Mouse (Mus musculus): ENCODE measurements around the gene Gm20388. TPM values are rescaled to one million over a fixed set of nuclear protein-coding genes. Genes with fewer than 3 reads are reported as not detected.

The Gm20388 gene
- total and polyA plus RNA-seq, 2 experiments from 2014 or later, result 51.3 TPM; not detected in 1

GRCm38 (mm10) chr8:123683321-123683720, 3772.7 kb downstream of the Gm20388 start:
- Histone ChIP-seq H3K27ac (ENCODE audit: low read depth, low read length) (no peak overlapping the region), H3K9ac (no peak overlapping the region), H3K4me3 (ENCODE audit: low read depth, low read length) (no peak overlapping the region), H3K27me3 (ENCODE audit: insufficient read depth, low read length) (no peaks in the 10 kb centered on the region), H3K36me3 (ENCODE audit: insufficient read depth) (no peaks in the 10 kb centered on the region), H3K9me3 (ENCODE audit: low read length) (no peaks in the 10 kb centered on the region), H3K4me1 (ENCODE audit: insufficient read depth) (no peaks in the 10 kb centered on the region), H3K4me2 (ENCODE audit: low read depth) (no peak overlapping the region)
- no peak for DNase-seq
- WGBS, result 61% methylated on average over 7 of the region's 7 CpGs
- no peak for ATAC-seq
- no peak for TF ChIP-seq CTCF (IDR thresholded peaks at IDR 0.05; ENCODE audit: low read depth)

DNA sequence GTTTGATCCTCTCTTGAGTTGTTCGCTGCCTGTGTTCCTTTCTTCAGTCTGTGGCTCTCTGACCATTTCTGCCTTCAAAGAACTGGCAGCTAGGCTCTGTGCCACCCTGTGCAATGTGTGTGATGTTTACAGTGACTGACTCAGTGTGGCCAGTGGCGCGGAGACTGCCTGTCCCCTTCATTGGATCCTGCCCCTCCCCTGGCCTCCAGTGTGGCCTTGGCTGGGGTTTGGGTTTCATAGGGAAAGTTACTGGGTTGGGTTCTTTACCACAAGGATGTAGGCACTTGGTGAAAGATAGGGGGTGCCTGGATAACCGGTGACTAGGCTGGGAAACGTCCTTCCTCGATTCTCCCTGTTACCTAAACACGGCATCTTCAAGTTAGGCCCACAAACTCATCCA, 3774.2 kb downstream of the Gm20388 start:
- 86% methylated on average over 7 of the region's 7 CpGs for WGBS
- Histone ChIP-seq H3K9ac (no peak overlapping the region), H3K4me2 (ENCODE audit: low read depth) (no peak overlapping the region), H3K4me3 (ENCODE audit: low read depth, low read length) (no peak overlapping the region), H3K36me3 (ENCODE audit: insufficient read depth) (no peaks in the 10 kb centered on the region), H3K4me1 (ENCODE audit: insufficient read depth) (no peaks in the 10 kb centered on the region), H3K9me3 (ENCODE audit: low read length) (no peaks in the 10 kb centered on the region), H3K27ac (ENCODE audit: low read depth, low read length) (no peak overlapping the region), H3K27me3 (ENCODE audit: insufficient read depth, low read length) (no peaks in the 10 kb centered on the region)
- TF ChIP-seq CTCF (IDR thresholded peaks at IDR 0.05; ENCODE audit: low read depth), result no peak
- ATAC-seq (no peak), DNase-seq (no peak)

DNA sequence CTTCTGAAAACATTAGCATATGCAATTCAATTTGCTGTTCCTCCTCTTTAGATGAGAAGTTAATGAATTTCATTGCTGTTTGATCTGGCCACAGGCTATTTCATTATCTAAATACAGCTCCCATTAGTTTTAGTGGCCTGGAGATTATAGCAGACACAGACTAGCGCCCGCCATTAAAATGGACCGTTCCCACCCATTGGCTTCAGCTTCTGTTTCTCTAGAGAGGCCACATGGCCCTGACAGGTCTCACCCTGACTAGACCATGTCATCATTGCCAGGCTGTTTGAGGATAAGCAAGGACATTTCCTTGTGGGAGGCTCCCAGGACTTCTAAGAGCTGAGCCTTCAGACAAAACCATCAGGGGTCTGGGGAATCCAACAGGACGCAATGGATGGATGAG, 3774.8 kb downstream of the Gm20388 start:
- TF ChIP-seq CTCF (IDR thresholded peaks at IDR 0.05; ENCODE audit: low read depth), result no peak
- Histone ChIP-seq H3K27me3 (ENCODE audit: insufficient read depth, low read length) (no peaks in the 10 kb centered on the region), H3K4me2 (ENCODE audit: low read depth) (no peak overlapping the region), H3K9me3 (ENCODE audit: low read length) (no peaks in the 10 kb centered on the region), H3K4me3 (ENCODE audit: low read depth, low read length) (no peak overlapping the region), H3K36me3 (ENCODE audit: insufficient read depth) (no peaks in the 10 kb centered on the region), H3K27ac (ENCODE audit: low read depth, low read length) (no peak overlapping the region), H3K9ac (no peak overlapping the region), H3K4me1 (ENCODE audit: insufficient read depth) (no peaks in the 10 kb centered on the region)
- WGBS, result 81% methylated on average over 4 of the region's 4 CpGs
- DNase-seq, result no peak
- no peak for ATAC-seq

- no peak overlapping the region for H3K9ac ChIP-seq
- no peaks in the 10 kb centered on the region for H3K36me3 ChIP-seq (ENCODE audit: insufficient read depth)
- TF ChIP-seq CTCF (IDR thresholded peaks at IDR 0.05; ENCODE audit: low read depth), result no peak
- no peak for ATAC-seq
- WGBS, result 67% methylated on average over 4 of the region's 4 CpGs
- no peaks in the 10 kb centered on the region for H3K4me1 ChIP-seq (ENCODE audit: insufficient read depth)
- H3K4me2 ChIP-seq (ENCODE audit: low read depth), result no peak overlapping the region
- no peaks in the 10 kb centered on the region for H3K9me3 ChIP-seq (ENCODE audit: low read length)
- H3K4me3 ChIP-seq (ENCODE audit: low read depth, low read length), result no peak overlapping the region
- no peaks in the 10 kb centered on the region for H3K27me3 ChIP-seq (ENCODE audit: insufficient read depth, low read length)
- DNase-seq, result no peak
- H3K27ac ChIP-seq (ENCODE audit: low read depth, low read length), result no peak overlapping the region
Measured at GRCm38 (mm10) chr8:123687826-123688225, 3777.2 kb downstream of the Gm20388 start.

- Histone ChIP-seq H3K4me1 (ENCODE audit: insufficient read depth) (no peaks in the 10 kb centered on the region), H3K9ac (no peak overlapping the region), H3K9me3 (ENCODE audit: low read length) (no peaks in the 10 kb centered on the region), H3K36me3 (ENCODE audit: insufficient read depth) (no peaks in the 10 kb centered on the region), H3K27me3 (ENCODE audit: insufficient read depth, low read length) (no peaks in the 10 kb centered on the region), H3K27ac (ENCODE audit: low read depth, low read length) (no peak overlapping the region), H3K4me2 (ENCODE audit: low read depth) (no peak overlapping the region), H3K4me3 (ENCODE audit: low read depth, low read length) (no peak overlapping the region)
- no peak for TF ChIP-seq CTCF (IDR thresholded peaks at IDR 0.05; ENCODE audit: low read depth)
- no peak for DNase-seq
- ATAC-seq, result no peak
- 86% methylated on average over 10 of the region's 10 CpGs for WGBS
Measured at GRCm38 (mm10) chr8:123692165-123692962, 3781.7 kb downstream of the Gm20388 start.

DNA sequence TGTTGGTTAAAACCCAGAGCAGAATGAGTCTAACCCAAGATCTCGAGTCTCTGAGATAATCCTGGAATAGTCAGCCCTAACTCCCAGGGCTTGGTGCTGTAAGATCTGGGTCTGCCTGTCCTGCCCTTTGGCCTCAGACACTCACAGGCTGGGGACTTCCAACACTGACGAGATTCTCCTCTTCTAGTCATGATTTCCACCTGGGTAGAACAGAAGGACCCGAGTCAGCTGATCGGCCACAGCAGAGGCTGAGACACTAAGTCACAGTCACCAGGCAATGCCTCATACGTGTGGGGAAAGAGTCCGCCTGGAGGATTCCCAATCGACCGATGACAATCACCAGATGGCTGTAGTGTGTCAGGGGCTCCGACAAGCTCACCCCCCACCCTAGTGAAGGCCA, 3785.5 kb downstream of the Gm20388 start:
- DNase-seq (no peak), ATAC-seq (no peak)
- Histone ChIP-seq H3K9ac (no peak overlapping the region), H3K27me3 (ENCODE audit: insufficient read depth, low read length) (no peaks in the 10 kb centered on the region), H3K36me3 (ENCODE audit: insufficient read depth) (no peaks in the 10 kb centered on the region), H3K4me1 (ENCODE audit: insufficient read depth) (no peaks in the 10 kb centered on the region), H3K4me2 (ENCODE audit: low read depth) (no peak overlapping the region), H3K9me3 (ENCODE audit: low read length) (no peaks in the 10 kb centered on the region), H3K27ac (ENCODE audit: low read depth, low read length) (no peak overlapping the region), H3K4me3 (ENCODE audit: low read depth, low read length) (no peak overlapping the region)
- TF ChIP-seq CTCF (IDR thresholded peaks at IDR 0.05; ENCODE audit: low read depth), result no peak
- 72% methylated on average over 9 of the region's 9 CpGs for WGBS

DNA sequence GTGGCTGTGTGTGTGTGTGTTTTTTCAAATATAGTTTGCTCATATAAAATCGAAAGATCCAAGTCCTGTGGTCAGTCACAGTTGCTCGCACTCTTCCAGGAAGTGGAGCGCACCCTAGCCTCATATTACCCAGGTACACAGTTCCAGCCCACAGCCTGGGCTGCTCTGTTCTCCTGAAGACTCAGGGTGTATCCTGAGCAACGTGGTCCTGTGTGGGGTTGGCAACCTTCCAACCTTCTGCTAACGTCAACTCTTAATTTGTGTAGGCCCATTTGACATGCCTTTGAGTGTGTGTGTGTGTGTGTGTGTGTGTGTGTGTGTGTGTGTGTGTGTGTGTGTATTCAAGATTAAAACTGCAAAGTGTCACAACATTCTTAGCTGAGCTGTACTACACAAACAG, 3786.7 kb downstream of the Gm20388 start:
- H3K27ac ChIP-seq (ENCODE audit: low read depth, low read length), result no peak overlapping the region
- H3K4me3 ChIP-seq (ENCODE audit: low read depth, low read length), result no peak overlapping the region
- 59% methylated on average over 5 of the region's 5 CpGs for WGBS
- no peaks in the 10 kb centered on the region for H3K36me3 ChIP-seq (ENCODE audit: insufficient read depth)
- H3K27me3 ChIP-seq (ENCODE audit: insufficient read depth, low read length), result no peaks in the 10 kb centered on the region
- no peak for ATAC-seq
- no peaks in the 10 kb centered on the region for H3K9me3 ChIP-seq (ENCODE audit: low read length)
- TF ChIP-seq CTCF (IDR thresholded peaks at IDR 0.05; ENCODE audit: low read depth), result no peak
- H3K4me2 ChIP-seq (ENCODE audit: low read depth), result no peak overlapping the region
- no peak for DNase-seq
- no peak overlapping the region for H3K9ac ChIP-seq
- 0 out of 2 replicates have a peak, but pooled peaks cover 1% of the 10 kb centered on the region for H3K4me1 ChIP-seq (ENCODE audit: insufficient read depth)

All from forebrain, postnatal 0 days (tissue).